Mouse (Mus musculus) embryonic stem cell, embryonic (primary cell): ENCODE data around the gene Gm11032.

ENCODE experiments used
- CTCF ChIA-PET, 4 experiments: fragments of 300-600 bp in 2 of 4; fragments of 350-600 bp in 2 of 4; sonication (Branson Sonifier 250); formaldehyde crosslinking; loops; one replicate each; lab custom pipeline; 2022; ENCODE audit warnings: inconsistent platforms in 2 of 4; lab: Charles Lee
- POLR2A ChIA-PET, 4 experiments: fragments of 300-600 bp in 2 of 4; fragments of 350-600 bp in 2 of 4; sonication (Branson Sonifier 250); formaldehyde crosslinking; loops; one replicate each; lab custom pipeline; 2022; ENCODE audit warnings: antibody characterized with exemption in 4 of 4, inconsistent platforms in 1 of 4; lab: Charles Lee

Gene Gm11032

DNA sequence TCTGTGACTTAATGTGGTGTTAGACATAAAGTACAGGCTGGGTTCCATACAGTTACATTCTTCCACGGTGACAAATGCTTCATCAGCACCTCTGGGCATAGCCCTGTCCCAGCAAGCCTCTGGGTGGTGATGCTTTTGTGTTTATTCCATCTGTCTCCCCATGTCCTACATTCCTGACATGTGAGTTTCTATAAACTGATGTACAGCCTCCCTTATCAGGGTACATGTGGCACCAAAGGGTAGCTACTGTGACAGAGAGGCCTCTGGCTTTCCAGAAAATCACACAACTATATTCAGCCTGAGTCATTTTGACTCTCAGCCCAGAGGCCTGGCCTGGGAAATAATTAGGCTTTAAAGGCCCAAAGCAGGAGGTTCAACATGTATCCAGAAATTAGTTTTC is 13.3 kb upstream of the Gm11032 start:
- ChIA-PET CTCF (interaction anchor here in 1 of 4 experiments (1.0 kb wide), 1 partner anchor 155 kb away, joined by 11 read pairs; no protein-coding TSS in a partner anchor), POLR2A (interaction anchor here (0.6 to 2.2 kb wide), 10 partner anchors 12 to 721 kb away, joined by 3 to 25 read pairs (median 4); partner anchors contain the start of genes Gm11032 (in 1 of the 4) and Mtmr3 (in 1 of the 4))

- ChIA-PET POLR2A (interaction anchor here in 3 of 4 experiments (0.7 to 3.4 kb wide), 9 partner anchors 9 to 121 kb away, joined by 3 to 14 read pairs (median 4); partner anchors contain the start of gene Ascc2 (in 1 of the 3)), CTCF (interaction anchor here in 1 of 4 experiments (0.6 kb wide), 1 partner anchor 149 kb away, joined by 3 read pairs; no protein-coding TSS in a partner anchor)
These were observed 8.0 kb upstream of the Gm11032 start for GRCm38 (mm10) chr11:4611904-4612303.

GRCm38 (mm10) chr11:4620501-4621108 is 738 bp downstream of the Gm11032 start:
- POLR2A ChIA-PET, result interaction anchor here in 1 of 4 experiments (0.5 to 1.7 kb wide), 4 partner anchors 13 to 24 kb away, joined by 3 to 8 read pairs (median 4); no protein-coding TSS in a partner anchor
- CTCF ChIA-PET, result no interaction called here

GRCm38 (mm10) chr11:4621866-4622265 is 2.0 kb downstream of the Gm11032 start:
- POLR2A ChIA-PET, result interaction anchor here in 3 of 4 experiments (1.0 to 3.2 kb wide), 10 partner anchors 10 to 34 kb away, joined by 3 to 20 read pairs (median 8); partner anchors contain the start of genes Ascc2 (in 3 of the 3) and Mtmr3 (in 2 of the 3)
- CTCF ChIA-PET, result no interaction called here

GRCm38 (mm10) chr11:4622442-4622986 is 2.6 kb downstream of the Gm11032 start:
- POLR2A ChIA-PET, result interaction anchor here in 3 of 4 experiments (0.6 to 3.2 kb wide), 15 partner anchors 8 to 139 kb away, joined by 3 to 20 read pairs (median 4); partner anchors contain the start of genes Ascc2 (in 3 of the 3) and Mtmr3 (in 3 of the 3)
- CTCF ChIA-PET, result interaction anchor here in 2 of 4 experiments (0.6 kb wide), 2 partner anchors 152 to 214 kb away, joined by 3 read pairs; no protein-coding TSS in a partner anchor

GRCm38 (mm10) chr11:4622997-4623396 is 3.1 kb downstream of the Gm11032 start:
- ChIA-PET POLR2A (interaction anchor here in 3 of 4 experiments (0.6 to 3.2 kb wide), 17 partner anchors 9 to 139 kb away, joined by 3 to 20 read pairs (median 4); partner anchors contain the start of genes Ascc2 (in 3 of the 3) and Mtmr3 (in 3 of the 3)), CTCF (interaction anchor here in 3 of 4 experiments (0.5 to 0.6 kb wide), 3 partner anchors 152 to 352 kb away, joined by 3 to 7 read pairs (median 3); no protein-coding TSS in a partner anchor)

- ChIA-PET CTCF (no interaction called here), POLR2A (interaction anchor here in 2 of 4 experiments (0.7 to 1.7 kb wide), 5 partner anchors 11 to 1764 kb away, joined by 3 to 5 read pairs (median 4); partner anchors contain the start of gene Ascc2 (in 1 of the 2))
These were observed 6.1 kb downstream of the Gm11032 start for GRCm38 (mm10) chr11:4625931-4626330.

- POLR2A ChIA-PET, result interaction anchor here in 2 of 4 experiments (0.7 to 2.8 kb wide), 3 partner anchors 10 to 22 kb away, joined by 3 to 15 read pairs (median 3); partner anchors contain the start of gene Ascc2 (in 1 of the 2)
- CTCF ChIA-PET, result no interaction called here
These were observed 7.8 kb downstream of the Gm11032 start for GRCm38 (mm10) chr11:4627636-4628035.

GRCm38 (mm10) chr11:4629861-4630280 is 10.0 kb downstream of the Gm11032 start:
- CTCF ChIA-PET, result interaction anchor here in 1 of 4 experiments (0.7 kb wide), 1 partner anchor 190 kb away, joined by 6 read pairs; no protein-coding TSS in a partner anchor

DNA sequence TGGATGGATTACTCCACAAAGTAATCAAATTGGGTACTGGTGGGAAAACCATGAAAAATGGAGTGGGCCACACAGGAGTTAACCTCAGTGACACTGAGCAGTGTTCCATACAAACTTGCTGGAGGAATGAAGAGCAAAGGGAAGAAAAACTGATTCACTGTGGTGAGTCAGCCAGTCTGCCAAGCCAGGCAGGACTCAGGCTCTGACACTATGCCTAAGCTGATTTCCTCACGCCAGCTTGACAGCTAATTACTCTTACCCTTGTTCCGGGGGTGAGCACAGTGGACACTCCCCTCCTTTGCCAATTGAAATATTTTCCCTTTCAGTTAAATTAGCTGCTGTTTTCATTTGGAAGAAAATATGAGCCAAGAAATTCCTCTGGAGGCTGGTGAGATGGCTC is 13.6 kb downstream of the Gm11032 start:
- ChIA-PET CTCF (no interaction called here), POLR2A (interaction anchor here in 1 of 4 experiments (0.7 kb wide), 1 partner anchor 89 kb away, joined by 3 read pairs; no protein-coding TSS in a partner anchor)

More at GRCm38 (mm10) chr11:4629861-4630280, 10.0 kb downstream of the Gm11032 start:
- POLR2A ChIA-PET, result interaction anchor here in 3 of 4 experiments (0.7 to 2.4 kb wide), 9 partner anchors 8 to 318 kb away, joined by 3 to 7 read pairs (median 3); partner anchors contain the start of gene Ascc2 (in 2 of the 3)

DNA sequence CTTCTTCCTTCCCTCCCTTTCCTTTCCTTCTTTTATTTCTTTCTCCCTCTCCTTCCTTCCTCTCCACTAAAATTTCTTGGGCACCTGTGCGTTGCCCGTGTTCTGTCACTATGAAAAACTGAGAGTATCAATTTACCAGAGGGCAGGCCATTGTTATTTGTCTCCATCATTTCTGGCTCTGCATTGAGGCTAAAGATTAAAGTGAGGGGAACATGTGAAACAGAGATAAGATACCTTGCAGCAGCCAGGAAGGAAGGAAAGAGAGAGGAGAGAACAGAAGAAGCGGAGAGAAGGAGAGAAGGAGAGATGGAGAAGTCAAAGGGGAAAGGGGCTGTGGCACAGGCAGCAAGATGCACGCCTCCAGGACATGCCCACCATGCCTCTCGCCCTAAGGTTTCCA is 14.5 kb downstream of the Gm11032 start:
- POLR2A ChIA-PET, result interaction anchor here in 1 of 4 experiments (1.1 to 1.3 kb wide), 2 partner anchors 9 to 12 kb away, joined by 3 to 4 read pairs; no protein-coding TSS in a partner anchor

GRCm38 (mm10) chr11:4636782-4637342 is 17.0 kb downstream of the Gm11032 start:
- ChIA-PET POLR2A (interaction anchor here (0.6 to 2.9 kb wide), 66 partner anchors 8 to 462 kb away, joined by 3 to 23 read pairs (median 4); partner anchors contain the start of genes Mtmr3 (in 2 of the 4), Ewsr1 (in 1 of the 4), Nf2 (in 1 of the 4) and Uqcr10 (in 1 of the 4)), CTCF (interaction anchor here in 2 of 4 experiments (0.6 to 1.4 kb wide), 6 partner anchors 31 to 879 kb away, joined by 3 to 6 read pairs (median 4); no protein-coding TSS in a partner anchor)

More for the DNA sequence above, 14.5 kb downstream of the Gm11032 start:
- CTCF ChIA-PET, result no interaction called here

- CTCF ChIA-PET, result interaction anchor here in 2 of 4 experiments (0.6 to 1.4 kb wide), 7 partner anchors 32 to 880 kb away, joined by 3 to 6 read pairs (median 3); no protein-coding TSS in a partner anchor
These were observed 17.8 kb downstream of the Gm11032 start, which contains the start of gene Ascc2 for GRCm38 (mm10) chr11:4637534-4638234. Gene Ascc2, plus strand, starts transcription at chr11:4637747.

DNA sequence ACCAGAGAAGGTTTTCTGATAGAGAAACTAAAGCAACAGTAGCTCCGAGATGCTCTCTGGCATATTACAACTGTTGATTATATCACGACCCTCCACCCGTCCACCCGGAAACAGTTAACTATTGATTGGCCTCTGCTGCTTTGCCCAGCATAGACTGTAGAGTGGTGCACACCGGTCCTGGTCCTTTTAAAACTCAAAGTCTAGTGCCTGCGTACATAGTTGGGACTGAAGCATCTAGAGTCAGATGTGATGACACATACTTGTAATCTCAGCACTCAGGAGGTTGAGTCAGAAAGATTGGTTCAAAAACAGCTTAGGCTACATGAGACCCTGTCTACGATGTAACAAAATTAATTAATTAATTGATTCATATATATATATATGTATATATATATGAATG is 18.4 kb downstream of the Gm11032 start:
- POLR2A ChIA-PET, result interaction anchor here (0.6 to 2.9 kb wide), 47 partner anchors 8 to 461 kb away, joined by 3 to 23 read pairs (median 4); partner anchors contain the start of genes Mtmr3 (in 3 of the 4), Ewsr1 (in 1 of the 4), Uqcr10 (in 1 of the 4) and Zmat5 (in 1 of the 4)
- CTCF ChIA-PET, result interaction anchor here in 2 of 4 experiments (0.6 kb wide), 2 partner anchors 49 to 72 kb away, joined by 3 to 8 read pairs; no protein-coding TSS in a partner anchor

More at GRCm38 (mm10) chr11:4637534-4638234, 17.8 kb downstream of the Gm11032 start, which contains the start of gene Ascc2:
- POLR2A ChIA-PET, result interaction anchor here (0.6 to 2.9 kb wide), 74 partner anchors 8 to 461 kb away, joined by 3 to 23 read pairs (median 4); partner anchors contain the start of genes Mtmr3 (in 3 of the 4), Ewsr1 (in 1 of the 4), Nf2 (in 1 of the 4) and Uqcr10 (in 1 of the 4)

GRCm38 (mm10) chr11:4641185-4641584 is 21.3 kb downstream of the Gm11032 start:
- CTCF ChIA-PET, result no interaction called here
- POLR2A ChIA-PET, result interaction anchor here in 2 of 4 experiments (0.6 to 1.3 kb wide), 2 partner anchors 19 to 54 kb away, joined by 3 read pairs; no protein-coding TSS in a partner anchor

GRCm38 (mm10) chr11:4643722-4644121 is 23.9 kb downstream of the Gm11032 start:
- CTCF ChIA-PET, result interaction anchor here in 2 of 4 experiments (0.6 to 1.3 kb wide), 2 partner anchors 64 to 332 kb away, joined by 3 to 4 read pairs; no protein-coding TSS in a partner anchor

More at GRCm38 (mm10) chr11:4643722-4644121, 23.9 kb downstream of the Gm11032 start:
- POLR2A ChIA-PET, result interaction anchor here in 3 of 4 experiments (0.5 to 1.9 kb wide), 19 partner anchors 9 to 90 kb away, joined by 3 to 9 read pairs (median 5); no protein-coding TSS in a partner anchor
